ENCODE assay signal across 8 mouse cellular contexts in genomic region chr2:32846101-32846804, GRCm38 (mm10). TPM values are rescaled to one million over a fixed set of nuclear protein-coding genes. Genes with fewer than 3 reads are reported as not detected.
A peak's percentile ranks its signal among the peaks of the same experiment; 100 is the strongest.
DNase-seq lines count a peak whose midpoint lies in the region; ATAC-seq and TF ChIP-seq lines count a peak whose summit lies in the region.

No protein-coding gene starts in this region.

- whole genome bisulfite sequencing in embryonic facial prominence, embryonic 12.5 days = under 1% methylated on average over 33 of the region's 33 CpGs
- under 1% methylated on average over 32 of the region's 33 CpGs for WGBS in heart, adult 2 months
- under 1% methylated on average over 33 of the region's 33 CpGs for WGBS in limb, embryonic 14.5 days
- under 1% methylated on average over 33 of the region's 33 CpGs for WGBS in midbrain, embryonic 14.5 days

- H3K9ac ChIP-seq in embryonic facial prominence, embryonic 12.5 days = peak overlapping the region; percentile 87
- peak overlapping the region; percentile 86 for H3K9ac ChIP-seq in heart, adult 2 months (ENCODE audit: low read depth, low read length)
- H3K9ac ChIP-seq in limb, embryonic 14.5 days (ENCODE audit: low read depth, low read length, severe bottlenecking) = peak overlapping the region; percentile 70
- peak overlapping the region; percentile 90 for H3K9ac ChIP-seq in midbrain, embryonic 14.5 days (replicated peaks; ENCODE audit: low read length)

- TF ChIP-seq POLR2A in heart, adult 2 months (IDR thresholded peaks at IDR 0.05; ENCODE audit: insufficient read depth, low read depth, low read length) = peak; percentile 45; the same call in 1 of the 2 replicates
- TF ChIP-seq POLR2A in limb, embryonic 14.5 days (IDR thresholded peaks at IDR 0.05; ENCODE audit: borderline replicate concordance, extremely low read depth, insufficient read depth, insufficient read length) = no peak

- peak; percentile 37 to 39 for DNase-seq in B cell, adult 2 months
- DNase-seq in adrenal gland, postnatal 14 days = peak; percentile 87
- peak; percentile 78 to 81 for DNase-seq in heart, adult 2 months
- DNase-seq in kidney, adult 18-20 months = peak; percentile 56
- DNase-seq in limb, embryonic 14.5 days (ENCODE audit: low spot score) = peak; percentile 25
- DNase-seq in midbrain, embryonic 14.5 days = peak; percentile 86
- peak; percentile 26 to 72 for DNase-seq in spleen, postnatal 4 days (ENCODE audit: low spot score in 2 of 2)

- peak; percentile 13; the same call in 1 of the 2 replicates for ATAC-seq in embryonic facial prominence, embryonic 12.5 days (ENCODE audit: insufficient number of reproducible peaks, insufficient read depth, low FRiP score, low TSS enrichment)
- peak; percentile 17; the same call in 1 of the 2 replicates for ATAC-seq in limb, embryonic 14.5 days (ENCODE audit: low FRiP score, low read depth)
- peak; percentile 46 for ATAC-seq in midbrain, embryonic 14.5 days (ENCODE audit: low FRiP score, low TSS enrichment)

- no peaks in the 10 kb centered on the region for H3K36me3 ChIP-seq in embryonic facial prominence, embryonic 12.5 days
- H3K36me3 ChIP-seq in heart, adult 2 months (ENCODE audit: control insufficient read depth, insufficient read depth, low read length) = no peaks in the 10 kb centered on the region
- no peaks in the 10 kb centered on the region for H3K36me3 ChIP-seq in limb, embryonic 14.5 days (ENCODE audit: control insufficient read depth, insufficient read depth, low read length)
- H3K36me3 ChIP-seq in midbrain, embryonic 14.5 days (ENCODE audit: control insufficient read depth, insufficient read depth, low read length) = peaks cover 7% of the 10 kb centered on the region; the same call in 1 of the 2 replicates

- no peak for TF ChIP-seq EP300 in heart, adult 2 months (IDR thresholded peaks at IDR 0.05; ENCODE audit: insufficient read depth, low read depth, low read length)

- peaks cover 8% of the 10 kb centered on the region; the same call in 1 of the 2 replicates for H3K4me1 ChIP-seq in embryonic facial prominence, embryonic 12.5 days
- H3K4me1 ChIP-seq in heart, adult 2 months (ENCODE audit: control insufficient read depth, insufficient read depth, low read length) = no peaks in the 10 kb centered on the region; the same call in 1 of the 2 replicates
- H3K4me1 ChIP-seq in limb, embryonic 14.5 days (ENCODE audit: control insufficient read depth, insufficient read depth, low read length) = no peaks in the 10 kb centered on the region
- H3K4me1 ChIP-seq in midbrain, embryonic 14.5 days (ENCODE audit: control insufficient read depth, insufficient read depth, low read length) = peaks cover 9% of the 10 kb centered on the region

- TF ChIP-seq CTCF in heart, adult 2 months (IDR thresholded peaks at IDR 0.05) = no peak

- H3K9me3 ChIP-seq in embryonic facial prominence, embryonic 12.5 days = no peaks in the 10 kb centered on the region
- H3K9me3 ChIP-seq in limb, embryonic 14.5 days (ENCODE audit: control insufficient read depth, low read length) = no peaks in the 10 kb centered on the region
- no peaks in the 10 kb centered on the region for H3K9me3 ChIP-seq in midbrain, embryonic 14.5 days (ENCODE audit: control insufficient read depth, low read length)

- H3K27ac ChIP-seq in embryonic facial prominence, embryonic 12.5 days = peak overlapping the region; percentile 74
- peak overlapping the region; percentile 90 for H3K27ac ChIP-seq in heart, adult 2 months
- peak overlapping the region; percentile 48; the same call in 1 of the 2 replicates for H3K27ac ChIP-seq in limb, embryonic 14.5 days (replicated peaks; ENCODE audit: low read depth, low read length)
- H3K27ac ChIP-seq in midbrain, embryonic 14.5 days (replicated peaks; ENCODE audit: low read depth, low read length) = peak overlapping the region; percentile 93

- peak overlapping the region; percentile 85 for H3K4me3 ChIP-seq in embryonic facial prominence, embryonic 12.5 days
- H3K4me3 ChIP-seq in heart, adult 2 months = peak overlapping the region; percentile 69
- H3K4me3 ChIP-seq in limb, embryonic 14.5 days (replicated peaks; ENCODE audit: low read length) = peak overlapping the region; percentile 74
- peak overlapping the region; percentile 78 for H3K4me3 ChIP-seq in midbrain, embryonic 14.5 days (replicated peaks; ENCODE audit: low read depth, low read length)

- H3K79me2 ChIP-seq in heart, adult 2 months (replicated peaks; ENCODE audit: control insufficient read depth, insufficient read depth, low read length) = no peaks in the 10 kb centered on the region

- no peaks in the 10 kb centered on the region for H3K27me3 ChIP-seq in embryonic facial prominence, embryonic 12.5 days
- no peaks in the 10 kb centered on the region for H3K27me3 ChIP-seq in heart, adult 2 months (ENCODE audit: control insufficient read depth, insufficient read depth, low read length)
- 0 out of 2 replicates have a peak, but pooled peaks cover 3% of the 10 kb centered on the region for H3K27me3 ChIP-seq in limb, embryonic 14.5 days (ENCODE audit: control insufficient read depth, insufficient read depth, low read length)
- no peaks in the 10 kb centered on the region for H3K27me3 ChIP-seq in midbrain, embryonic 14.5 days (ENCODE audit: control insufficient read depth, insufficient read depth, low read length)

- intact Hi-C loops in heart, adult 2 months (cut with DNase I) = loop anchor here (5.0 kb wide), 1 partner anchor 134 kb away; the partner anchor contains the start of gene Cdk9

- peak overlapping the region; percentile 99 for H3K4me2 ChIP-seq in embryonic facial prominence, embryonic 12.5 days (replicated peaks)
- H3K4me2 ChIP-seq in limb, embryonic 14.5 days (replicated peaks; ENCODE audit: low read depth, low read length, severe bottlenecking) = peak overlapping the region; percentile 99
- peak overlapping the region; percentile 74 for H3K4me2 ChIP-seq in midbrain, embryonic 14.5 days (ENCODE audit: low read length)

RNA-seq across cellular contexts. Expression of gene Stxbp1, which starts 0.8 kb away (rescaled TPM):
- 25.2 and 26.4 TPM in 2 replicates for total RNA-seq in adrenal gland, postnatal 14 days (2021)
- polyA plus RNA-seq in embryonic facial prominence, embryonic 12.5 days (2016; fragmentation: Nextera tagmentation; extraction: Ambion mirVana) = 28.3 and 32.4 TPM in 2 replicates
- 10 to 100 TPM in 1 of 2 experiments, 1 to 10 TPM in 1; 9.8 to 11.4 TPM for total RNA-seq in heart, adult 2 months (2021)
- 14.4 and 15.6 TPM in 2 replicates for polyA plus RNA-seq in heart, adult 2 months (2012; rRNA removed)
- 22.2 and 22.3 TPM in 2 replicates for polyA plus RNA-seq in limb, embryonic 14.5 days (2012; rRNA removed)
- 15.8 and 20.8 TPM in 2 replicates for polyA plus RNA-seq in limb, embryonic 14.5 days (2014; fragmentation: Nextera tagmentation; extraction: Ambion mirVana)
- 240 and 245 TPM in 2 replicates for polyA plus RNA-seq in midbrain, embryonic 14.5 days (2014; fragmentation: Nextera tagmentation; extraction: Ambion mirVana)

RNA-seq across cellular contexts. Expression of gene Fam129b, which starts 29.7 kb away (rescaled TPM):
- total RNA-seq in adrenal gland, postnatal 14 days (2021) = 22.0 and 23.1 TPM in 2 replicates
- polyA plus RNA-seq in embryonic facial prominence, embryonic 12.5 days (2016; fragmentation: Nextera tagmentation; extraction: Ambion mirVana) = 48.8 and 54.7 TPM in 2 replicates
- 10 to 100 TPM; 19.5 to 20.0 TPM for total RNA-seq in heart, adult 2 months (2021)
- polyA plus RNA-seq in heart, adult 2 months (2012; rRNA removed) = 21.0 and 21.5 TPM in 2 replicates
- 73.5 and 81.0 TPM in 2 replicates for polyA plus RNA-seq in limb, embryonic 14.5 days (2012; rRNA removed)
- polyA plus RNA-seq in limb, embryonic 14.5 days (2014; fragmentation: Nextera tagmentation; extraction: Ambion mirVana) = 45.9 and 46.2 TPM in 2 replicates
- polyA plus RNA-seq in midbrain, embryonic 14.5 days (2014; fragmentation: Nextera tagmentation; extraction: Ambion mirVana) = 13.6 and 19.8 TPM in 2 replicates

Comparison
In these comparisons a context has a peak if more than half of its experiments do, and no peak if none do; other contexts are left out.
1. Peak in every context shown above with its lines: DNase-seq, ATAC-seq, H3K4me3 ChIP-seq and H3K27ac ChIP-seq.
2. DNase-seq: peak in every context shown above with its lines; median percentile 87 in adrenal gland, postnatal 14 days; 86 in midbrain, embryonic 14.5 days; 80 in heart, adult 2 months; 56 in kidney, adult 18-20 months; 49 in spleen, postnatal 4 days; 38 in B cell, adult 2 months; 25 in limb, embryonic 14.5 days.